In the genomic region with DNA sequence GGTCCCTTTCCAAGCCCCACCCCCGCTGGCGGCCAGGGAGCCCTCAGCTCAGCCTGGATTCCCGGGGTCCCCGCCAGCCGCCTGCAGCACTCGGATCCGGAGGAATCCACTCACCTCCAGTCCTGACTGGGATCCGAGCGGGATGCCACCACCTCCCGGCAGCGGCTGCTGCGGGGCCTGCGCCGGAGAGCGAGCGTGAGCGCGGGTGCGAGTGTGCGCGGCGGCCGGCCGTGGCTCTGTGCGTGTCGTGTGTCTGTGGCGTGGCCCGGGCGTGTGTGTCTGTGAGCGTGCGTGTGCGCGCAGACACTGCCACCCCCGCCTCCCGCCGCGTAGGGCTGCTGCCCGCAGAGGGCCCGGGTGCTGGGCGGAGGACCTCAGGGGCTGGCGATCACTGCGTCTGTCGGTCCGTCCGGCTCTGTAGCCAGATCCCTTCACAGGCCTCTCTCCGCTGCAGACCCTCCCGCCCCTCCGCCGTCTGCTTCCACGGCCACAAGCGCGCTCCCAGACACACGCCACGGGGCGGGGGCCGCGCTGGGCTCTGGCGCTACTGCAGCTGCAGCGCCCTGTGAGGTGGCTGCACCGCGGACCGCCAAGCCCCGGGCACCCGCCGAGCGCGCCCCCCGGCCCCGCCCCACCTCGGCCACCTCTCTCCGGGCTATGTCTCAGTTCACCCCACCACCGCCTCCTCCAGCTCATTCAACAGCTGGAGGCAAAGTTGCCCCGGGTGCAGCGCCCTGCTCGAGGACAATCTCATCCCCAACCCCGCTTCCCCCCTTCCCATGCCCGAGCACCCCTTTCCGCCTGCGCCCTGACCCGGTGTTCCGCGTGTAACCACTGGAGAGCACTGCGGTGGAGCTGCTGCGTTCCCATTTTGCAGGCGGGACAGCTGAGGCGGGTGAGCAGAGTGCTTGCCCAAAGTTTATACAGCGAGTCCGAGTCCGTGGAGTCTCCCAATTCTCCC, we compare ENCODE assay signal across 8 mouse cellular contexts. TPM values are rescaled to one million over a fixed set of nuclear protein-coding genes. Genes with fewer than 3 reads are reported as not detected.
A peak's percentile ranks its signal among the peaks of the same experiment; 100 is the strongest.
DNase-seq lines count a peak whose midpoint lies in the region; ATAC-seq lines count a peak whose summit lies in the region.

Gene Elfn2 (minus strand): TSS at position 482 of the 961 bp plus-strand sequence.

- 1% methylated on average over 78 of the region's 89 CpGs for WGBS in kidney, embryonic 15.5 days
- 2% methylated on average over 88 of the region's 89 CpGs for WGBS in forebrain, embryonic 10.5 days
- 1% methylated on average over 86 of the region's 89 CpGs for WGBS in midbrain, embryonic 12.5 days

- H3K27ac ChIP-seq in kidney, embryonic 15.5 days, result no peak within 1 kb of the TSS
- peak within 1 kb of the TSS; percentile 68 for H3K27ac ChIP-seq in forebrain, embryonic 10.5 days
- H3K27ac ChIP-seq in midbrain, embryonic 12.5 days (replicated peaks), result no peak within 1 kb of the TSS

- H3K9me3 ChIP-seq in kidney, embryonic 15.5 days (replicated peaks), result no peaks in the 10 kb centered on the region
- H3K9me3 ChIP-seq in forebrain, embryonic 10.5 days, result no peaks in the 10 kb centered on the region
- H3K9me3 ChIP-seq in midbrain, embryonic 12.5 days, result no peaks in the 10 kb centered on the region

- ATAC-seq in kidney, embryonic 15.5 days (replicated peaks; ENCODE audit: low FRiP score), result 0 out of 2 replicates have a peak, but pooled peaks have one; percentile 19
- ATAC-seq in midbrain, embryonic 12.5 days (ENCODE audit: low FRiP score, low read depth), result no peak

- H3K4me1 ChIP-seq in kidney, embryonic 15.5 days, result peaks cover 29% of the 10 kb centered on the region
- peaks cover 35% of the 10 kb centered on the region for H3K4me1 ChIP-seq in forebrain, embryonic 10.5 days
- peaks cover 29% of the 10 kb centered on the region for H3K4me1 ChIP-seq in midbrain, embryonic 12.5 days

- no peaks in the 10 kb centered on the region for H3K36me3 ChIP-seq in kidney, embryonic 15.5 days
- H3K36me3 ChIP-seq in forebrain, embryonic 10.5 days (replicated peaks), result no peaks in the 10 kb centered on the region
- H3K36me3 ChIP-seq in midbrain, embryonic 12.5 days, result no peaks in the 10 kb centered on the region

- peak within 1 kb of the TSS; percentile 42 for H3K9ac ChIP-seq in kidney, embryonic 15.5 days
- H3K9ac ChIP-seq in midbrain, embryonic 12.5 days (replicated peaks), result peak within 1 kb of the TSS; percentile 62

- peak within 1 kb of the TSS; percentile 45 for H3K4me3 ChIP-seq in kidney, embryonic 15.5 days (replicated peaks)
- peak within 1 kb of the TSS; percentile 63 for H3K4me3 ChIP-seq in forebrain, embryonic 10.5 days
- peak within 1 kb of the TSS; percentile 56 for H3K4me3 ChIP-seq in midbrain, embryonic 12.5 days

- peak within 1 kb of the TSS; percentile 82 for H3K4me2 ChIP-seq in kidney, embryonic 15.5 days
- peak within 1 kb of the TSS; percentile 96 for H3K4me2 ChIP-seq in midbrain, embryonic 12.5 days (replicated peaks)

- DNase-seq in kidney, postnatal 14 days, result no peak
- peak; percentile 42 for DNase-seq in R1 (ENCODE audit: low read depth, low spot score)
- DNase-seq in forebrain, embryonic 10.5 days (ENCODE audit: extremely low spot score, low spot score), result no peak
- peak in 1 of 2 experiments; percentile 78 for DNase-seq in layer of hippocampus, adult 18-20 months (ENCODE audit: low spot score in 2 of 2)
- peak; percentile 66 for DNase-seq in testis, postnatal 10 days (ENCODE audit: low spot score)
- DNase-seq in gastrocnemius, adult 8-10 months (ENCODE audit: low spot score in 2 of 2), result no peak

- H3K27me3 ChIP-seq in kidney, embryonic 15.5 days, result peaks cover 95% of the 10 kb centered on the region
- peaks cover 85% of the 10 kb centered on the region for H3K27me3 ChIP-seq in forebrain, embryonic 10.5 days (ENCODE audit: poor library complexity, severe bottlenecking)
- peaks cover 82% of the 10 kb centered on the region for H3K27me3 ChIP-seq in midbrain, embryonic 12.5 days

RNA-seq across cellular contexts. Expression of gene Elfn2, which starts in this region (rescaled TPM):
- polyA plus RNA-seq in kidney, embryonic 15.5 days (2015; fragmentation: Nextera tagmentation; extraction: Ambion mirVana), result 0.04 TPM in 1 of 2 replicates, not detected in the other
- 0.05 and 0.15 TPM in 2 replicates for polyA plus RNA-seq in forebrain, embryonic 10.5 days (2016; fragmentation: Nextera tagmentation; extraction: Ambion mirVana)
- total RNA-seq in layer of hippocampus, adult 18-20 months (2021), result 100 to 1,000 TPM; 206 to 214 TPM
- 0.88 and 2.2 TPM in 2 replicates for polyA plus RNA-seq in midbrain, embryonic 12.5 days (2016; fragmentation: Nextera tagmentation; extraction: Ambion mirVana)
- total RNA-seq in gastrocnemius, adult 8-10 months (2022), result under 1 TPM in 3 of 4 experiments, not detected in 1; 0.05 to 0.11 (median 0.07) TPM

Comparison
In these comparisons a context has a peak if more than half of its experiments do, and no peak if none do; other contexts are left out.
1. RNA of gene Elfn2 (total RNA-seq): 206 to 214 TPM in layer of hippocampus, adult 18-20 months; 0.05 to 0.11 TPM in gastrocnemius, adult 8-10 months; every median in the first group is over 100 times any median in the second.
2. Peak in ATAC-seq, H3K4me3 ChIP-seq, H3K9ac ChIP-seq and H3K4me2 ChIP-seq in kidney, embryonic 15.5 days; RNA of the gene not detected or under 1 TPM.
3. DNase-seq: peak in R1 (single experiment) and testis, postnatal 10 days (single experiment); none in kidney, postnatal 14 days (single experiment), forebrain, embryonic 10.5 days (single experiment) and gastrocnemius, adult 8-10 months (0 of 2).
4. Peak in every context shown above with its lines, with median percentiles within 50 percentile points of each other: H3K4me3 ChIP-seq.